Mouse (Mus musculus): ENCODE results near the gene 2610002M06Rik. TPM values are rescaled to one million over a fixed set of nuclear protein-coding genes. Genes with fewer than 3 reads are reported as not detected.

The 2610002M06Rik gene
- polyA plus RNA-seq (2012; rRNA removed) = 12.0 and 12.1 TPM in 2 replicates

DNA sequence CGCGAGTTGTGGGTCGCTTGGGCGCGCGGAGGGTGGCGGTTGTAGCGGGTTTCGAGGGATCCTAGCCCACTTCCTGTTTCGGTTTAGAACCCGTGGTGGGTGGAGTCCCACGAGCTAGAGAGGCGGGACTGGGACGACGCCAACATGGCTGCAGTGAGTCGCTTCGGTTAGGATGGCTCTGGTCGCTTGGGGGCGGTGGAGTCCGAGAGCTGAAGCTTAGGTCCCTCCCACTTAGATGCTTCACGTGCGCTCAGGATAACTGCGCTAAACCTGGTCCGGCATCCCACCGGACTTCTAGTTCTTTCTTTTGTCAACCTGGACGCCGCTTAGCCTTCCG lies at the start of gene 2610002M06Rik:
TSS of gene 2610002M06Rik (minus strand) at position 117 of the 337 bp plus-strand sequence.

DNA sequence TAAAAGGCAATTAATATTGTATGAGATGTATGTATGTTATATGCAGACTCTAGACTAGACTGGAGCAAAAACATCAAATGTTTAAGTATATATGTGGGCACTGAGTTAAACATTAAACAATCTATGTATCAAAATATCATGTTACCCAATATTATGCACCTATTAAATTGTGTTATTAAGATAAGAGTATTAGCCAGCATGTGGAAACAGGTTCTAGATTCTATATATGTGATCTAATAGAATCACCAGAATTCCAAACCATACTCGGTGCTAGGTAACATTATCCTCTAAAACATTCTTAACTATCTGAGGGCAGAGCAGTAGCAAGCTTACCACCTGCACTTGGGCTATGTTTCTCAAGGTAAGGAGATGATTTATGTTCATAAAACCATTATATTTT lies 23.8 kb downstream of the 2610002M06Rik start, which contains the start of gene Tent5d:
TSS of gene Tent5d (plus strand) at position 301 of the 400 bp plus-strand sequence.

Other genes starting within 250 kb of the 2610002M06Rik start
- gene Tbx22, start 148.4 kb downstream of the 2610002M06Rik start, polyA plus RNA-seq (2012; rRNA removed) = 0.12 and 0.76 TPM in 2 replicates
- gene Tent5d, start 23.7 kb downstream of the 2610002M06Rik start, polyA plus RNA-seq (2012; rRNA removed) = 0.02 TPM in 1 of 2 replicates, not detected in the other
- not detected in 2 replicates for gene Gm732, start 132.1 kb upstream of the 2610002M06Rik start, polyA plus RNA-seq (2012; rRNA removed)

All from central nervous system, embryonic 14 days (tissue).